Mouse (Mus musculus) ovary, adult 18-20 months (tissue): ENCODE results near the gene Prmt3.

Source experiments
- DNase-seq: peaks from one replicate; pipeline ENCODE4 v3.0.0; 2022; ENCODE audit warnings: low spot score, mixed read lengths

Gene Prmt3

DNA sequence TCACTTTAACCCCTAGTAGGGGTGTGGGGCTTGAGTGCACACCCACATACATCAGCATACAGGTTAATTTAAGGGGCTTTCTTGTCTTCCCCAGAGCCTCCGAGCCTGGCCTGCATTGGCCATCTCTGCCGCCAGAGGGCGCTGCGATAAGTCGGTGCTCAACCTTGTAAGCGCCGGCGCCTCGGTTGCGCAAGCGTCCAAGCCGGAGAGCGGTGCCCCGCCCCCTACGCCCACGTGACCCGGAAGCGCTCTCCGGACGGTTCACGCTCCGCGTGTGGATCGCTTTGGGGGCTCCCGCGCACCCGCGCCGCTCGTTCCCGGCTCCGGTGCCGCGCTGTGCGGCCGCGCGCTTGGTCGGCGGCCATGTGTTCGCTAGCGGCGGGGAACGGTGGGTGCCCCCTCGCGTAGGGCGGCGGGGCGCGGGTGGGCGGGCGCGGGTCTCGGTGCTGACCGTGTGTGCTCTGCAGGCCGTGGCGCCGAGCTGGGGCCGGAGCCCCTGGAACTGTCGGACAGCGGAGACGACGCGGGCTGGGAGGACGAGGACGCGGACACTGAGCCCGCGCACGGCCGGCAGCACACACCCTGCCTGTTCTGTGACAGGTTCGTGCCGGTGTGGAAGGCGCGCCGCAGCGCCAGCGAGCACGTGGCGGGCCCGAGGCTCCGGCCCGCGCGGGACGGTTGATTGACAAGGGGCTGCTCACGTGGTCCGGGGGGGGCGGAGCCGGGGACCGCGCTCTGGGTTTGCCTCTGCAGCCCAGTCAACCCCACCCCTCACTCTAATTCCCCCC is at the start of gene Prmt3:
Prmt3 (plus strand) TSS at position 233 of the 788 bp plus-strand sequence.
- DNase-seq, result peak; percentile 91

- DNase-seq, result no peak
Measured at GRCm38 (mm10) chr7:49734342-49734741, 43.8 kb upstream of the Prmt3 start.

DNA sequence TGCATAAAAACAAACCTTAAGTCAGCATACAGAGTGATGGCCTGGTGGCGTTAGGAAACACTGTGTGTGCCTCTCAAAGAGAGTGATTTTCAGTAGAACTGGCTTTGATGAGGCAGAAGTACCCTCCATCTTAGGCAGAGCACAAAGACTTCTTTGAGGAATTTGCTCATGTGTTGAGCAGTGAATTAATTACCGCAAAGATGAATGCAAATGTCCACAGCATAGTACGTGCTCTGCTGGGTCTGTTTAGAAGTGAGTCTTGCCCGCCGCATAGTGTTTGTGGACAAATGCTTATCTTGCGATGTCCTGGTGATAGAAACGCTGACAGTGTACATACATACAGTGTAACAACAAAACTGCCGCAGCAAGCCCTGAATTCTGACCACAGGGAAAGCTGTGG is 38.7 kb upstream of the Prmt3 start:
- DNase-seq, result no peak

DNA sequence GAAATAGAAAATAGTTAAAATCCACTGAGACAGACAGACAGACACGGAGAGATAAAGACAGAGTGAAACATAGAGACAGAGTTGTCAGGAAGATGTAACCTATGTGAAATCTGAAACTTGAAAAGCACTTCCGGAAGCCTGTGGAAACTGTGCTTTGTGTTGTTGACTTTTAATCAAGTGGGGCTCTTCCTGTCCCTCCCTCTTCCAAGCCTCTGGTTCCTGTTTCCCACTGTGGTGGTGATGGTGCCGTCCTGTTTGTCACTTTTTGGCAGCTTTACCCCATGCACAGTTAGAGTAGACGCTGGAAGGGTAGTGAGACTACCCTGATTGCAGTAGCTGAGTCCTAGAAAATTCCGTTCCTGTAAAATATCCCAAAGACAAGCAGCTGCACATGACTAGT is 36.7 kb upstream of the Prmt3 start:
- DNase-seq, result no peak

GRCm38 (mm10) chr7:49741923-49742322 is 36.2 kb upstream of the Prmt3 start:
- DNase-seq, result no peak

- no peak for DNase-seq
Measured at GRCm38 (mm10) chr7:49751148-49751547, 27.0 kb upstream of the Prmt3 start.

GRCm38 (mm10) chr7:49752730-49753506 is 25.2 kb upstream of the Prmt3 start:
- DNase-seq, result no peak

DNA sequence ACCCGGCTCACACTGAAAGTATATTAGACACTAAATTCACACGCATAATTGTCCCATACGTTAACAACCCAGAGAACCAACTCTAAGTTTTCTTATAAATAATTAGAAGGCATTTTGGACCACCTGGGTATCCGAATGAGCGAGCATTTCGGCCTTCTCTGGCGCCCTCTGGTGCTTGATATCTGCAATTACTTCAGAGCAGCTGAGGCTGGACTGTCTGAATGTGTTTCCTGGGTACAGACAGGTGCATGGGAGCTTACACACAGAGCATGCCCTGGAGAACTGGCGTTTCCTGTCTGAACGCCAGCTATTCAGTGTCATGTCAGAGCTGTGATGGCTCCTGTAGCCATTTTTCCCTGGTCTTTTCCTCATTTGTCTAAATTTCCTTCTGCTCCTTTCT is 23.4 kb upstream of the Prmt3 start:
- no peak for DNase-seq

DNA sequence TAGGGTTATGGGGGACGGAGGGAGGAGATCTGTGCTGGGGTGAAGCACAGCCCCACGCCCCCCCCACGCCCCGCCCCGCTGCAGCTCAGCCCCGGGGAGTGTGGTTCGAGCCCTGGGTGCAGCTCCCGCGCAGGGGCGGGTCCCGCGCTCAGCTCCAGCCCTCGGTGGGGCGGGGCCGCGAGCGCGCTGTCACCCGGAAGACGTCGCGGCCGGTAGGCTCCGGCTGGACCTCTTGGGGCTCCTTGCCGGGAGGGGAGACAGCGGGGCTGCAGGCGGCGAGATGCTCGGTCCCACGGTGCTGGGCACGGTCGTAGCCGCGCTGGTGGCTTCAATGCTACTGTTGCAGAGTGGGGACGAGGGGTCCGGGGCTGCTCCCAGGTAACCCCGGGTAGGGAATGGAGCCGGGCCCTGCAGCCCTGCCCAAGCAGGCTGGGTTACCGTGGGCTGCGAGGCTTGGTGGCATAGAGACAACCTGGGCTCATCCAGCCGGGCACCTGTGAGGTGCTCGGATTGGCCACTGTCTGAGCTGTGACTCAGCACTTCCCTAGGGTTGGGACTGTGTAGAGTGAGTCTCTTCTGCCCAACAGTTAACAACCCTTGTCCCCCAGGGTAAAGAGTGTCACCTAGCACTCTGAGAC is 19.1 kb upstream of the Prmt3 start, which contains the start of gene Htatip2:
Htatip2 (plus strand) TSS at position 182 of the 638 bp plus-strand sequence.
- DNase-seq, result peak; percentile 25

- no peak for DNase-seq
Measured at GRCm38 (mm10) chr7:49762605-49763004, 15.5 kb upstream of the Prmt3 start.

GRCm38 (mm10) chr7:49764011-49764716 is 14.0 kb upstream of the Prmt3 start:
- no peak for DNase-seq

DNA sequence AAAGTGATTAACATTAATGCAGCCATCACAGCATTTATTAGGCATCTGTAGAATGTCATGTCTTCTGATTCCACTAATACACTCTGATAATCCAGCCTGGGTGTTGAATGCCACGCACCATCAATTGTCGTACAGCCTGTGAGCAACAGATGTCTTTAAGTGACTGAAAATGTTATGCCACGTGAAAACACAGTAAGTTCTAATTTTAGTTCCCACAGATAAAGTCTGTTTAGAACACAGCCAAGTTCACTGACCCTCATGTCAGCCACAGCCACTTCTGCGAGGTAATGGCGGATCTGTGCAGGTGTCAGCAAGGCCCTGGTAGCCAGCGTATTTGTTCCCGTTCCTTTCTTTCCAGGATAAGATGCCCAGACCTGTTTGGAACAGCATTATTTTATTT is 12.0 kb upstream of the Prmt3 start:
- DNase-seq, result no peak

DNA sequence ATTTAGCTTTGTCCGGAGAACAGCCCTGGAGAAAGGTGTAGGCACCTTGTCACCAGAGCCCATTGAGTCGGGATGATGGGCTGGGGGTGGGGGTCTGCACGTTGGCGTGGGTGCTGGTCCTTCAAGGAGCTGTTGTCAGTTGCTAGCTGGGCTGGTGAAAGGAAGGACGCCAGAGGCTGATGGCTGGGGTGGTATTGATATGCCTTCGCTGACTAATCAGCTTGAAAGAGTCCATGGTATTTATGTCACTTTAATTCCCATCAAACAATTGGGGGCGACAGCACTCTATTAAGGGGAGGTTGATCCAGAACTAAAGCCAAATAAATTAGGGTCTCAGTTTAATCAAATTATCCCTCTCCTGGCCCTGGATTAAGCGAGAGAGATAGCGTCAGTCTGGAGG is 9.6 kb upstream of the Prmt3 start:
- DNase-seq, result no peak

DNA sequence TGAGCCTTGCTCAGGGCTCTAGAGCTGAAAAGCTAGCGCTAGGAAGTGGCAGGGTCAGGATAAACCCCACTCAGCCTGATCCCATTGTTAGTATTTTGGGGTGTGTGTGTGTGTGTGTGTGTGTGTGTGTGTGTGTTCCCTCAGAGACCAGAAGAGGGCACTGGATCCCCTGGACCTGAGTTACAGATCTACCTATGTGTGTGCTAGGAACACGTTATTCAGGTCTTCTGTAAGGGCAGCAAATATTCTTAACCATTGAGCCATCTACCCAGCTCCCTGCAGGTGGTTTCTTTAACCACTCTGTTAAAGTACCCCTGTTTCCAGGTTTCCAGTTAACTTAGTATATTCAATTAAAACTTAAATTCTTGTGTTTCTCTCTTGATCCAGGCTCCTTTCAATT is 3.8 kb upstream of the Prmt3 start:
- no peak for DNase-seq

DNA sequence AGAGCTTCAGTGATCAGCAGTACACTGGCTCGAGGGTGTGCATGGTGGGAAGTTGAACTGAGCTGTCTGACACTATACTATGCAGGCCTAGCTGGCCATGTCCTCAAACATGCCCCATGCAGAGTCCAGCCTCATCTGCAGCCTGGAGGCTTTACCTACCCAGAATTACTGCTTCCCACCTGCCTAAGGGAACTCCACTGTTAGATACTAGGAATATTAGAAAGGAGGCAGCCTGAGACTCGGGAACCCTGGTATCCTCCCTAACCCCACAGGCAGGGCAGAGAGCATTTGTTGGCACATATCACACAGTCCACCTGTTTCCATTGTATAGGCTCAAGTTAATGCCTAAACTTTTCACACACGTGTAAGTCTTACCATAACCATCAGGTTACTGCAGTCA is 561 bp upstream of the Prmt3 start:
- no peak for DNase-seq

DNA sequence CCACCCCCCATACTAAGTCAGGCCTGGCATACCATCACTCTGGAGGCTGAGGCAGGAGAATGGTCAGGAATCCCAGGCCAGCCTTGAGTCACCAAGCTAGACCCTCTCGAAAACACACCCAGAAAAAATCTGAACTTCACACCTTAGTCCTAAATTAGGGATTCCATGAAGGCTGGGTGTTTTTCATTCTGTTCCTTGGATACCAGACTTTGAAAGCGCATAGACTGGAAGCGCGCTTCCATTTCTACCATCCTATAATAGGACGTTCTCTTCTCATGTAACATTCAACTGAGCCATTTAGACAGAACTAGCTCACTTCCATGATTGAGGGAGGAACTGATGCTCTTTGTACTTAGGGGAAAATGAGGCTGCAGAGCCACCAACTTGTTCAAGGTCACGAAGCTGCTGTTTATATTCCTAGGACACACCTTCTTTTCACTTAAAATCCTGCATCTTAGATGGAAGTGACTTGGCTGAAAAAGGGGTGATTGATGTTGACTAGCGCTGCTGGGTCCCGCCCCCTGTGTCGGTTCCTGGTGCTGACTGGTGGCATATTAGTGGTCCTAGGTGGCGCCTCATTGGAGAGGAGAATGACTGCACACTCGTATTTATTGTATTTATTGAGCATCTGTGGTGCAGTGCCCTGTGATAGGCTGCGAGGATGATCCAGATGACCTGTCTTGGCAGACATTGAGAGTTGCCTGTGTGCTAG is 914 bp downstream of the Prmt3 start:
- DNase-seq, result no peak

DNA sequence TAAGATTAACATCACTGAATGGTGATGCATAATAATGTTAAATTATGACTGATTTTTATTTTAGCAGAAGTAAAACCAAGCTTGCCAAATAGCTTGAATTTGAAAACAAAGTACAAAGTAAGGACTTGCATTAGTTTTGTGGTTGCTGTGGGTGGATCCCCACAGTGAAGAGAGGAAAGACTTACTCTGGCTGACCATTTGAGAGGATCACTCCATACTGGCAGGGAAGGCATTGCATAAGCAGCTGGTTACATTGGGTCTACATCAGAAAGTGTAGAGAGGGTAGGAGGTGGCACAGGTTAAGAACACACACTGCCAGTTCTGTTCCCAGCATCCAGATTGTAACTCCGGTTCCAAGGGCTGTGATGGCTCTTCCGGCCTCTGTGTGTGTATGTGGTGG is 4.9 kb downstream of the Prmt3 start:
- no peak for DNase-seq

DNA sequence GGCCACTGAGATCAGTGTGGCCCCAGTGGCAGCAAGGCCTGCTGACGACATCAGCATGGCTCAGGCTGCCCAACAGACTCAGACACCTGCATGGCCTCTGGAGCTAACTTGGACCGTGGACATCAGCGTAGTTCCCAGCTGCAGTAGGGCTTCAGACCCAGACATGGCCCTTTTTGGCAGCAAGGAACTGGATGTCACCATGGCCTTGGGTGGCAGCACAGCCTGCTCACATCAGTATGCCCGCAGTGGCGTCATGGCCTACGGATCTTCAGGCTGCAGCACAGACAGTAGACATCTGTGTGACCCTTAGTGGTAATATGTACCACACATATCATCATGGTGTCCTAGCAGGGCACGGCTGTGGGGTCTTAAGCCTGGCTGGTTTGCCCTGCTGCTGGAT is 7.0 kb downstream of the Prmt3 start:
- DNase-seq, result no peak

DNA sequence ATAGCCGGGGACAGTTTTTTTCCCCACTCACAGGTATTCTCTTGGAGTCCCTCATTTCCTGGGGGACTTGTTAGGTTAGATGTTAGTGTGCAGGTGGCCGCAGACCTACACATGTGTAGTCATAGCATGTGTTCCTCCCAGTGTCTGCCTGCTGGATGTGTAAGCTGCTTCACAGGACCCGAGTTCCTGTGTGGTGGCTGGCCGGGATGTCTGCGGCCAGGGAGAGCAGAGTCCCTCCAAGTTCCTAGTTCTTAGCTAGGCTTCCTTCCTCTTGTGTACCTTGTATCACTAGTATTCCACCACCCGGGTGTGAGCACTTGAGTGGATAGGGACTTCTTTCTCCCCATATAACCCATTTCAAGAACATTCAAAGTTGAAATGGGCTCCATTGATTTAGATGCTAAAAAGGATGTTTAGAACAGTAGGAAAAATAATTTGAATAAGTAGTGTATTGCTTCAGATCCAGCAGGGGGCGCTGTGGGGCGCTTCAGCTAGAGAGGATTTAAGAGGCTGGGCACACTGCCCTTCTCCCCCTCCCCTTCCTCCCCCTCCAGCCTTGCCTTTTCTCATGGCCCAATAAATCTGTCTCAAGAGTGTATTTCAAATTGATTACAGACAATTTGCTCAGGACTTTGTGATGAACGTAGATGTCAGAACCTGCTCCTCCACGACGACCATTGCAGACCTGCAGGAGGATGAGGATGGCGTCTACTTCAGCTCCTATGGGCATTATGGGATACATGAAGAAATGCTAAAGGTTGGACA is 8.7 kb downstream of the Prmt3 start:
- DNase-seq, result no peak

DNA sequence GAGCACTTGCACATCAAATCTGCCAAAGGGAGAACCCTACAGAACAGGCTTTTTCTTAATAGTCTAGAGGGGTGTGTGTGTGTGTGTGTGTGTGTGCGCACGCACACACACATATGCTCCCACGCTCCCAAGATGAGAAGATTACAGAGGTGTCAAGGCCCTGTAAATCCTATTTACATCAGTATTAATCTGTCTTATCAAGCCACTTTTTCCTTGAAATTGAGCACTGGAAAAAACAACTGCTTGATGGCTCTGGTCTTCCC is 9.2 kb downstream of the Prmt3 start:
- no peak for DNase-seq

GRCm38 (mm10) chr7:49794304-49794703 is 16.2 kb downstream of the Prmt3 start:
- no peak for DNase-seq
